Mouse (Mus musculus): ENCODE measurements at regions not wholly inside any gene's neighbourhood (a gene's known extent, or its start where the extent isn't known, plus 50 kb on each side); places are given as distances from the start of the nearest gene placed in this dataset.

GRCm38 (mm10) chr12:16060461-16060860 is 243.7 kb upstream of the Trib2 start:
- Histone ChIP-seq H3K4me1 (ENCODE audit: insufficient read depth) (no peaks in the 10 kb centered on the region), H3K4me3 (ENCODE audit: low read depth, low read length) (no peak overlapping the region), H3K27ac (ENCODE audit: low read depth) (no peak overlapping the region), H3K9me3 (ENCODE audit: low read length) (no peaks in the 10 kb centered on the region), H3K27me3 (ENCODE audit: insufficient read depth, low read length) (no peaks in the 10 kb centered on the region), H3K36me3 (replicated peaks; ENCODE audit: insufficient read depth, low read length) (no peaks in the 10 kb centered on the region), H3K4me2 (ENCODE audit: low read depth, low read length) (no peak overlapping the region), H3K9ac (replicated peaks) (no peak overlapping the region)
- no peak for ATAC-seq
- no peak for DNase-seq
- TF ChIP-seq CTCF (IDR thresholded peaks at IDR 0.05; ENCODE audit: low read depth): no peak
- TF ChIP-seq EP300 (IDR thresholded peaks at IDR 0.05; ENCODE audit: low read depth): no peak
- 75% methylated on average over 5 of the region's 5 CpGs for WGBS (ENCODE audit: insufficient replicate concordance)

- Histone ChIP-seq H3K27me3 (ENCODE audit: insufficient read depth, low read length) (no peaks in the 10 kb centered on the region), H3K4me1 (ENCODE audit: insufficient read depth) (no peaks in the 10 kb centered on the region), H3K36me3 (replicated peaks; ENCODE audit: insufficient read depth, low read length) (no peaks in the 10 kb centered on the region), H3K27ac (ENCODE audit: low read depth) (no peak overlapping the region), H3K4me3 (ENCODE audit: low read depth, low read length) (no peak overlapping the region), H3K4me2 (ENCODE audit: low read depth, low read length) (no peak overlapping the region), H3K9ac (replicated peaks) (no peak overlapping the region), H3K9me3 (ENCODE audit: low read length) (no peaks in the 10 kb centered on the region)
- no peak for ATAC-seq
- 59% methylated on average over 3 of the region's 3 CpGs for WGBS (ENCODE audit: insufficient replicate concordance)
- TF ChIP-seq EP300 (IDR thresholded peaks at IDR 0.05; ENCODE audit: low read depth) (no peak), CTCF (IDR thresholded peaks at IDR 0.05; ENCODE audit: low read depth) (no peak)
- no peak for DNase-seq
These were observed 241.5 kb upstream of the Trib2 start for GRCm38 (mm10) chr12:16058255-16058654.

GRCm38 (mm10) chr12:16056831-16057230 is 240.1 kb upstream of the Trib2 start:
- Histone ChIP-seq H3K4me1 (ENCODE audit: insufficient read depth) (no peaks in the 10 kb centered on the region), H3K9me3 (ENCODE audit: low read length) (no peaks in the 10 kb centered on the region), H3K27me3 (ENCODE audit: insufficient read depth, low read length) (no peaks in the 10 kb centered on the region), H3K27ac (ENCODE audit: low read depth) (no peak overlapping the region), H3K9ac (replicated peaks) (no peak overlapping the region), H3K36me3 (replicated peaks; ENCODE audit: insufficient read depth, low read length) (no peaks in the 10 kb centered on the region), H3K4me2 (ENCODE audit: low read depth, low read length) (no peak overlapping the region), H3K4me3 (ENCODE audit: low read depth, low read length) (no peak overlapping the region)
- TF ChIP-seq EP300 (IDR thresholded peaks at IDR 0.05; ENCODE audit: low read depth): no peak
- TF ChIP-seq CTCF (IDR thresholded peaks at IDR 0.05; ENCODE audit: low read depth): no peak
- ATAC-seq (no peak), DNase-seq (no peak)
- WGBS (ENCODE audit: insufficient replicate concordance): 68% methylated on average over 2 of the region's 2 CpGs

DNA sequence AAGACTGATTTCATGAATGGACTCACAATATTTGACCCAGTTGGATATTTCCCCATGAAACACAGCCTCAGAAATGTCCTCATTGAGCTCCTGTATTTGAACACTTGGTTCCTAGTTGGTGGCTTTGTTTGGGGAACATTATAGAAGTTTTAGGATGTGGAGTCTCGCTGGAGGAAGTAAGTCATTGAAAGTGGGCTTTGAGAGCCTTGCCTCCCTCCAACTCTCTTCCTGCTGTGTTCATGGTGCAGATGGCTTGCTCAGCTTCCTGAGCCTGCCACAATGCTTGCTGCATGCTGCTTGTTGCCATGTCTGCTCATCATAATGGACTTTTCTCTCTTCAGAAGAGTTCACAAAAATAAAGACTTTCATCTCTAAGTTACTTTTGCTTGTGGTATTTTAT is 239.5 kb upstream of the Trib2 start:
- WGBS (ENCODE audit: insufficient replicate concordance): 15% methylated on average over 1 of the region's 1 CpGs
- no peak for ATAC-seq
- Histone ChIP-seq H3K27me3 (ENCODE audit: insufficient read depth, low read length) (no peaks in the 10 kb centered on the region), H3K27ac (ENCODE audit: low read depth) (no peak overlapping the region), H3K9me3 (ENCODE audit: low read length) (no peaks in the 10 kb centered on the region), H3K4me1 (ENCODE audit: insufficient read depth) (no peaks in the 10 kb centered on the region), H3K36me3 (replicated peaks; ENCODE audit: insufficient read depth, low read length) (no peaks in the 10 kb centered on the region), H3K4me2 (ENCODE audit: low read depth, low read length) (no peak overlapping the region), H3K4me3 (ENCODE audit: low read depth, low read length) (no peak overlapping the region), H3K9ac (replicated peaks) (no peak overlapping the region)
- TF ChIP-seq EP300 (IDR thresholded peaks at IDR 0.05; ENCODE audit: low read depth) (no peak), CTCF (IDR thresholded peaks at IDR 0.05; ENCODE audit: low read depth) (no peak)
- DNase-seq: no peak

- Histone ChIP-seq H3K36me3 (replicated peaks; ENCODE audit: insufficient read depth, low read length) (no peaks in the 10 kb centered on the region), H3K27me3 (ENCODE audit: insufficient read depth, low read length) (no peaks in the 10 kb centered on the region), H3K9ac (replicated peaks) (no peak overlapping the region), H3K27ac (ENCODE audit: low read depth) (no peak overlapping the region), H3K4me1 (ENCODE audit: insufficient read depth) (no peaks in the 10 kb centered on the region), H3K9me3 (ENCODE audit: low read length) (no peaks in the 10 kb centered on the region), H3K4me2 (ENCODE audit: low read depth, low read length) (no peak overlapping the region), H3K4me3 (ENCODE audit: low read depth, low read length) (no peak overlapping the region)
- no peak for ATAC-seq
- TF ChIP-seq CTCF (IDR thresholded peaks at IDR 0.05; ENCODE audit: low read depth) (no peak), EP300 (IDR thresholded peaks at IDR 0.05; ENCODE audit: low read depth) (no peak)
- DNase-seq: no peak
- WGBS (ENCODE audit: insufficient replicate concordance): 71% methylated on average over 2 of the region's 2 CpGs
These were observed 237.9 kb upstream of the Trib2 start for GRCm38 (mm10) chr12:16054591-16054990.

GRCm38 (mm10) chr12:16053735-16054134 is 237.0 kb upstream of the Trib2 start:
- WGBS (ENCODE audit: insufficient replicate concordance): 70% methylated on average over 3 of the region's 3 CpGs
- ATAC-seq (no peak), DNase-seq (no peak)
- H3K9ac ChIP-seq (replicated peaks): no peak overlapping the region
- no peaks in the 10 kb centered on the region for H3K9me3 ChIP-seq (ENCODE audit: low read length)
- no peak for TF ChIP-seq CTCF (IDR thresholded peaks at IDR 0.05; ENCODE audit: low read depth)
- no peak for TF ChIP-seq EP300 (IDR thresholded peaks at IDR 0.05; ENCODE audit: low read depth)
- no peaks in the 10 kb centered on the region for H3K27me3 ChIP-seq (ENCODE audit: insufficient read depth, low read length)
- no peak overlapping the region for H3K27ac ChIP-seq (ENCODE audit: low read depth)
- H3K36me3 ChIP-seq (replicated peaks; ENCODE audit: insufficient read depth, low read length): no peaks in the 10 kb centered on the region
- H3K4me2 ChIP-seq (ENCODE audit: low read depth, low read length): no peak overlapping the region
- no peak overlapping the region for H3K4me3 ChIP-seq (ENCODE audit: low read depth, low read length)
- no peaks in the 10 kb centered on the region for H3K4me1 ChIP-seq (ENCODE audit: insufficient read depth)

GRCm38 (mm10) chr12:16052998-16053397 is 236.3 kb upstream of the Trib2 start:
- no peak for DNase-seq
- Histone ChIP-seq H3K4me2 (ENCODE audit: low read depth, low read length) (no peak overlapping the region), H3K4me3 (ENCODE audit: low read depth, low read length) (no peak overlapping the region), H3K27ac (ENCODE audit: low read depth) (no peak overlapping the region), H3K36me3 (replicated peaks; ENCODE audit: insufficient read depth, low read length) (no peaks in the 10 kb centered on the region), H3K9me3 (ENCODE audit: low read length) (no peaks in the 10 kb centered on the region), H3K27me3 (ENCODE audit: insufficient read depth, low read length) (no peaks in the 10 kb centered on the region), H3K9ac (replicated peaks) (no peak overlapping the region), H3K4me1 (ENCODE audit: insufficient read depth) (no peaks in the 10 kb centered on the region)
- ATAC-seq: no peak
- 73% methylated on average over 1 of the region's 1 CpGs for WGBS (ENCODE audit: insufficient replicate concordance)
- TF ChIP-seq CTCF (IDR thresholded peaks at IDR 0.05; ENCODE audit: low read depth) (no peak), EP300 (IDR thresholded peaks at IDR 0.05; ENCODE audit: low read depth) (no peak)
